Comparison of ENCODE assay signal across 25 mouse cellular contexts in genomic region chr12:14292083-14292482, GRCm38 (mm10).
DNase-seq lines count a peak whose midpoint lies in the region; ATAC-seq lines count a peak whose summit lies in the region.
"Had no signal": no experiment of that assay in that cellular context is flagged by ENCODE, and none has a peak within 500 bp of the region (broad histone marks: within the 10 kb centered on the region; RNA-seq: fewer than 3 reads in every experiment).

No protein-coding gene starts in this region.

- peaks cover 2% of the 10 kb centered on the region for H3K4me1 ChIP-seq in forebrain, embryonic 16.5 days (replicated peaks; ENCODE audit: control insufficient read depth, insufficient read depth, low read length)
- no peaks in the 10 kb centered on the region for H3K4me1 ChIP-seq in forebrain, embryonic 12.5 days
- H3K4me1 ChIP-seq in hindbrain, embryonic 16.5 days (ENCODE audit: control insufficient read depth, insufficient read depth, low read depth, low read length), result no peaks in the 10 kb centered on the region
- H3K4me1 ChIP-seq: hindbrain, embryonic 10.5 days; hindbrain, embryonic 15.5 days; limb, embryonic 13.5 days; lung, embryonic 15.5 days; midbrain, embryonic 10.5 days; neural tube, embryonic 12.5 days had no signal

- 39% methylated on average over 3 of the region's 3 CpGs for WGBS in forebrain, embryonic 16.5 days
- 65% methylated on average over 3 of the region's 3 CpGs for WGBS in forebrain, embryonic 12.5 days
- WGBS in hindbrain, embryonic 16.5 days, result 54% methylated on average over 3 of the region's 3 CpGs

- no peak overlapping the region for H3K9ac ChIP-seq in forebrain, embryonic 16.5 days (replicated peaks; ENCODE audit: low read depth, low read length)
- no peak overlapping the region for H3K9ac ChIP-seq in forebrain, embryonic 12.5 days
- no peak overlapping the region for H3K9ac ChIP-seq in hindbrain, embryonic 16.5 days (ENCODE audit: low read depth, low read length)
- H3K9ac ChIP-seq: hindbrain, embryonic 15.5 days; limb, embryonic 13.5 days; lung, embryonic 15.5 days; neural tube, embryonic 12.5 days had no signal

- H3K9me3 ChIP-seq in forebrain, embryonic 16.5 days (ENCODE audit: control insufficient read depth, low read length), result no peaks in the 10 kb centered on the region
- no peaks in the 10 kb centered on the region for H3K9me3 ChIP-seq in forebrain, embryonic 12.5 days
- H3K9me3 ChIP-seq in hindbrain, embryonic 16.5 days (ENCODE audit: control insufficient read depth, low read length), result no peaks in the 10 kb centered on the region
- H3K9me3 ChIP-seq: hindbrain, embryonic 10.5 days; hindbrain, embryonic 15.5 days; limb, embryonic 13.5 days; lung, embryonic 15.5 days; midbrain, embryonic 10.5 days; neural tube, embryonic 12.5 days had no signal

- no peak overlapping the region for H3K4me2 ChIP-seq in forebrain, embryonic 16.5 days (ENCODE audit: low read length)
- H3K4me2 ChIP-seq in forebrain, embryonic 12.5 days, result no peak overlapping the region
- no peak overlapping the region for H3K4me2 ChIP-seq in hindbrain, embryonic 16.5 days (ENCODE audit: low read length)
- H3K4me2 ChIP-seq: hindbrain, embryonic 15.5 days; limb, embryonic 13.5 days; liver, embryonic 11.5 days; lung, embryonic 15.5 days; neural tube, embryonic 12.5 days had no signal

- no peak overlapping the region for H3K4me3 ChIP-seq in forebrain, embryonic 16.5 days (replicated peaks; ENCODE audit: low read length)
- no peak overlapping the region for H3K4me3 ChIP-seq in forebrain, embryonic 12.5 days (replicated peaks)
- no peak overlapping the region for H3K4me3 ChIP-seq in hindbrain, embryonic 16.5 days (ENCODE audit: low read length)
- H3K4me3 ChIP-seq: hindbrain, embryonic 10.5 days; hindbrain, embryonic 15.5 days; left cerebral cortex, adult 2 months; limb, embryonic 13.5 days; lung, embryonic 15.5 days; midbrain, embryonic 10.5 days; myocyte; neural tube, embryonic 12.5 days had no signal

- ATAC-seq in forebrain, embryonic 16.5 days, result peak; percentile 45; the same call in 1 of the 2 replicates
- no peak for ATAC-seq in forebrain, embryonic 12.5 days (ENCODE audit: low FRiP score)
- ATAC-seq in hindbrain, embryonic 16.5 days, result no peak
- ATAC-seq: Patski had no signal

- H3K36me3 ChIP-seq in forebrain, embryonic 16.5 days (ENCODE audit: control insufficient read depth, insufficient read depth), result no peaks in the 10 kb centered on the region
- no peaks in the 10 kb centered on the region for H3K36me3 ChIP-seq in forebrain, embryonic 12.5 days (replicated peaks)
- no peaks in the 10 kb centered on the region for H3K36me3 ChIP-seq in hindbrain, embryonic 16.5 days (ENCODE audit: control insufficient read depth, insufficient read depth, low read length)
- H3K36me3 ChIP-seq: hindbrain, embryonic 10.5 days; hindbrain, embryonic 15.5 days; limb, embryonic 13.5 days; lung, embryonic 15.5 days; midbrain, embryonic 10.5 days; neural tube, embryonic 12.5 days had no signal

- DNase-seq in right cerebral cortex, postnatal 10 days (ENCODE audit: low spot score in 2 of 2), result peak; percentile 27 to 29
- no peak for DNase-seq in right cerebral cortex, adult 2 months (ENCODE audit: low spot score in 2 of 2)
- DNase-seq in layer of hippocampus, postnatal 14 days (ENCODE audit: low spot score in 2 of 2), result peak; percentile 22 to 55
- DNase-seq in urinary bladder, postnatal 36 days (ENCODE audit: low spot score in 2 of 2), result no peak
- DNase-seq: adrenal gland, postnatal 14 days; cerebellum, adult 2 months; cerebellum, postnatal 14 days; gastrocnemius, postnatal 14 days; heart, postnatal 14 days; kidney, adult 18-20 months; kidney, postnatal 36 days; right cerebral cortex, adult 18-20 months had no signal

- H3K27me3 ChIP-seq in forebrain, embryonic 16.5 days (replicated peaks; ENCODE audit: control insufficient read depth, insufficient read depth, low read length), result no peaks in the 10 kb centered on the region
- no peaks in the 10 kb centered on the region for H3K27me3 ChIP-seq in forebrain, embryonic 12.5 days
- no peaks in the 10 kb centered on the region for H3K27me3 ChIP-seq in hindbrain, embryonic 16.5 days (replicated peaks; ENCODE audit: control insufficient read depth, insufficient read depth, low read length)
- H3K27me3 ChIP-seq: hindbrain, embryonic 15.5 days; limb, embryonic 13.5 days; lung, embryonic 15.5 days; neural tube, embryonic 12.5 days had no signal

- H3K27ac ChIP-seq in forebrain, embryonic 16.5 days (ENCODE audit: low read length), result no peak overlapping the region
- H3K27ac ChIP-seq in forebrain, embryonic 12.5 days, result no peak overlapping the region
- no peak overlapping the region for H3K27ac ChIP-seq in hindbrain, embryonic 16.5 days (ENCODE audit: low read depth, low read length)
- H3K27ac ChIP-seq: hindbrain, embryonic 10.5 days; hindbrain, embryonic 15.5 days; left cerebral cortex, adult 2 months; limb, embryonic 13.5 days; lung, embryonic 15.5 days; midbrain, embryonic 10.5 days; neural tube, embryonic 12.5 days had no signal

Comparison
In these comparisons a context has a peak if more than half of its experiments do, and no peak if none do; other contexts are left out.
1. DNase-seq: peak in right cerebral cortex, postnatal 10 days (2 of 2) and layer of hippocampus, postnatal 14 days (2 of 2); none in right cerebral cortex, adult 2 months (0 of 2) and urinary bladder, postnatal 36 days (0 of 2).